Mouse (Mus musculus): Measurements from ENCODE around the gene Gpsm3.

The Gpsm3 gene

DNA sequence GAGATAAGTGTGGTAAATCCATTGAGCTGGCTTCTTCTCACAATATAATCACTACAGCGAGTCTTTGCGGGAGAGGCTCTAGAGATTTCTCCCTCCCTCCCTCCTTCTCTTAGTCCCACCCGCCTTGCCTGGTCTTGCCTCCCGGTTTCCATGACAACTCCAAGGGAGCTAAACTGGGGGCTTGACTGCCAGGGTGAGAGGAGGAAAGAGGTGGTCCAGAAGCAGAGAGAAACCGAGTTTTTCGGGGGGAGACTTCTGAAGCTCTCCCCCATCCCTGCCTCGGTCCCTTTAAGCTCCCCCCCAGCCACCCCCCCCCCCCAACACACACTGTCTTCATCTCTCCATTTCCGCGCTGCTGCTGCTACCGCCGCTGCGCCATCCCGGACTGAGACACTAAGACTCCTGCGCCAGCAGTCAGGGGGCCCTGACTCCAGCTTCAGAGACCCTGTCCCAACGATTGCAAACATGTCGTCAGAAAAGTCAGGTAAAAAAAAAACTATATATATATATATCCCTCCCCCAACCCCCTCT is 39.7 kb downstream of the Gpsm3 start, which contains the start of gene Prrt1:
TSS of gene Prrt1 (plus strand) at position 313 of the 531 bp plus-strand sequence.
- peak; percentile 35 for DNase-seq (ENCODE audit: low spot score)

DNA sequence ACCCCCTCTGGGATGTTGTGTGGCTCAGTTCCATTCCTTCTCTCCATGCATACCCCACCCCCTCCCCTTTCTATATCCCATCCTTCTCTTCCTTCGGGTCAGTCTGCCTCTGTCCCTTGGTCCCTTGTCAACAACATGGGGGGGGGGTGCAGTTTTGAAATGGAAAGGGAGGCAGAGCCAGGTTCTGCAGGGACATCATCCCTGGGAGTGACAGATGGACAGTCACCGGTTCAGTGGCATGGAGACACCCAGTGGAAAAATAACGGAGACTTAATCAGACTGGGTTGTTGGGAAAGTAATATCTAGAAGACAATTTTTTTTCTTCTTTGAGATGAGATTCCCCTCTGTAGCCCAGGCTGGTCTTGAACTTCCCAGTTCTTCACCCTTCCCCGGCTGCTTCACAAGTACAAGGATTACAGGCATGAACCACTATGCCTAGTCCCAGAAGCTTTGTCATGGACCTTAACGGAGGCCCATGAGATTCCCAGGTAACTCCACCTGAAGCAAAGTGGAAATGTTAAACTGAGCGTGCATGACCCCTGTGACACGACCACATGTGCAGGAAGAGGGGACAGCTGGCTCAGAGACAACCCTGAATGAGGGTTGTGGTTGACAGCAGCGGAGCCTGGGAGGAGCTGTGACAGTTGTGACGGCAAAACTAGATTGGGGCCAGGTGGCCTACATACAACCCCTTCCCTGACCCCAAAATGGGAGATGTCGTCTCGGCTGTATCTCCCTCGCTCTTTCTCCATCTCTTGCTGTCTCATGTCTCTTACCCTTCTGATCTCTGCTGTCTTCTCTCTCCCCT is 40.4 kb downstream of the Gpsm3 start:
- DNase-seq (ENCODE audit: low spot score), result no peak

DNA sequence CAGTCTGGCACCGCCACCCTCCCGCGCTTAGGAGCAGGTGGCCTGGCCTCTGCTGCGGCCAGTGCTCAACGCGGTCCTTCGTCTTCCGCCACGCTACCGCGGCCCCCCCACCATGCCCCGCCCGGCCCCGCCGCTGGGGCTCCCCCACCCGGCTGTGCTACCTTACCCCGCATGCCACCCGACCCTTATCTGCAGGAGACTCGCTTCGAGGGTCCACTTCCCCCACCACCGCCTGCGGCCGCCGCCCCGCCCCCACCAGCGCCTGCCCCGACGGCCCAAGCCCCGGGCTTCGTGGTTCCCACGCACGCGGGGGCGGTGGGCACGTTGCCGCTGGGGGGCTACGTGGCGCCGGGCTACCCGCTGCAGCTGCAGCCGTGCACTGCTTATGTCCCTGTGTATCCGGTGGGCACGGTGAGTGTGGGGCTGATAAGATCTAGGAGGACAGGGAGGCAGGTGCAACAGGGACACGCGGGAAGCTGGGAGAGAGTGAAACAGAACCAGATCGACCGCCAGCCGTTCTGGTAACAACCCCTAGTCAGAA is 41.2 kb downstream of the Gpsm3 start:
- DNase-seq (ENCODE audit: low spot score), result no peak

DNA sequence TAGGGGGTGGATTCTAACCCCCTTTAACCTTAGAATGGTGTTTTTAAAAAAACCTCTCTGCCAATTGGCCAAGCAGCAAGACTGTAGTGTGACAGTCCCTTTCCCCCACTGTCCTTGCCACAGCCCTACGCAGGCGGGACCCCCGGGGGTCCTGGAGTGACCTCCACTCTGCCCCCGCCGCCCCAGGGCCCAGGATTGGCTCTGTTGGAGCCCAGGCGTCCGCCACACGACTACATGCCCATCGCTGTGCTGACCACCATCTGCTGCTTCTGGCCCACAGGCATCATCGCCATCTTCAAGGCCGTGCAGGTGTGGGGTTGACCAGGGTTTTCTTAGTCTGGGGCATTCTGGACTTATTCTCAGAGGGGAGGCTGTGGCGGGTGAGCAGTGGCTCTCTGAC is 42.0 kb downstream of the Gpsm3 start:
- no peak for DNase-seq (ENCODE audit: low spot score)

DNA sequence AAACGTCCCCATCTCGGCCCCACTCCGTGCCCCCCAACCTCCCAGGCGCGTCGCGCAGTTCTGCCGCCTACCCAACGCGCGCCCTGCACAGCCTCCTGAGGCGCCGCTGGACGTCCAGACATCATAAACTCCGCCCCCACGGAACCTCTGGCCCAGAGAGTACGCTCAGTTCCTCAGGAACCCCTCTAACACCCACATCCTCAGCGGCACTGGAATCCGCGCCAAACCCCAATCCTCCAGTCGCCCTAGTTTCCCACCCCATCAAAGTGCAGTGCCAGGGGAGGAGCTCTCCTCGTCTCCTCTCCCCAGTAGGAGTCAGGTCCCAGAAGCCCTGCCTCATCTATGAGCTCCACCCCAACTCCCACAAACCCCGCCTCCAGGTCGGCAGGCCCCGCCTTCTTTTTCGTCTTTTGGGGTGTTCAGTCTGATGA is 42.7 kb downstream of the Gpsm3 start:
- no peak for DNase-seq (ENCODE audit: low spot score)

DNA sequence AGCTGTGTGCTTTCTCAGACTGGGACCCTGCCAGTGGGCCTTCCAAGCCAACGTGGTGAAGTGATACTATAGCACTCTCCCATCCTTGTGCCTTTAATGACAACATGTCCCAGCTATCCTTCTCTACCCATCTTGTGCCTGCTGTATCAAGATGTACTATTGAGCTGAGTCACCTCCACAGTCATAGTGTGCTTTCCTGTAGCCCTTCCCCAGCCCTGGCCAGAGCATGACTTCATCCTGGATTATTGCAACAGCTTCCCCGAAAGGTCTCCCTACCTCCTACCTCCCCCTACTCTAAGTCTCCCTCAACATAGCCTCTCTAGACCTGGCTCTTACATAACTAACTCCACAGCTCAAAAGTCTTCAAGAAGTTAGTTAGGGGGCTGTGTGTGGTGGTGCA is 46.1 kb downstream of the Gpsm3 start:
- no peak for DNase-seq (ENCODE audit: low spot score)

DNA sequence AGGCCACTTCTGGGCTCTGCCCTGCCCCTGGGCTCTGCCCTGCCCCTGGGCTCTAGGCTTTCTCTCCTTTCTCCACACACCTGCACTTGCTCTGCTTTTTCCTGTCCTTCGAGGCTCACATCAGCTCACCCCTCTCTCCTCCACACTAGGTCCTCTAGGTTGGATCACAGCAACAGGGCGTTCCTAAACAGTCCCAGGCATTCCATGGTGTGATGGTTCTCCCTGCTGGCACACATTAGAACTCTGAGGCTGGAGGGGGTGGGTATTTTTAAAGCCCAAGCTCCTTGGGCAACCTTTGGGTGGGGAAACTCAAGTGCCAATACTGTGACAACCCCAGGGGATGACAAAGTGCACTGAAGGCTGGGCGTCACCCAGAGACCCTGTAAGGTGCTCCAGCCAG is 47.9 kb downstream of the Gpsm3 start:
- no peak for DNase-seq (ENCODE audit: low spot score)

DNA sequence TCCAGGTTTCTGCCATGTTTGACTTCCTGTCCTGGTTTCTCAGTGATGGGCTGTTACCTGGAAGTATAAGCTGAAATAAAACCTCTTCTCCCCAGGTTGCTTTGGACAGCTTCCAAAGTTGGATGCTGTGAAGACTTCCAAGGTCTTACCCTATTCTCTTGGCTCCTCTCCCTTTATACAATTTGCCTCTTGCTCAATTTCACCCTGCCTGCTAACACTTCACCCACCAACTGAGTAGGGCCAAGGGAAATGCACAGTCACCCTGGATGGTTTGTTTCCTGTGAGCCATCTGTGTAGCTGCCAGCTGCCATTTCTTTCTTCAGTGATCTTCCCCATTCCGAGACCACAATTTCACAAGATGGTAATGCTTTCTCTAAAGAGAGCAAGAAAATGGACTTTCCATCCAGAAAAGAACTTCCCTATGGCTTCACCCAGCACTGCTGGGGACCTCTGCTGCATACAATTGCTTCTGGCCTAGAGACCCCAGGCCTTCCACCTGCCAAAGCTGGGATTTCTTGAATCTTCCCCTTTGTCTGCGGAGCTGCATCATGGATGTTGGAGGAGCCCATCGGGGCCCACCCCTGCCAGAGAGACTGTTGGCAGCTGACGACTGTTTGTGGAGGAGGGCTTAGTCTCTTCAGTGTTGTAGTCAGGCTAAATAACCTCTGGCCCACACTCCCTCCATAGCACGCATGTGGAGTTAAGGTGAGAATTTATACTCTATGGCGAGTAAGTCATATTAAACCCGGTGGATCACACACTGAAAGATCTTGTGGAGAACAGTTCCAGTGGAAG is 50.1 kb downstream of the Gpsm3 start:
- no peak for DNase-seq (ENCODE audit: low spot score)

DNA sequence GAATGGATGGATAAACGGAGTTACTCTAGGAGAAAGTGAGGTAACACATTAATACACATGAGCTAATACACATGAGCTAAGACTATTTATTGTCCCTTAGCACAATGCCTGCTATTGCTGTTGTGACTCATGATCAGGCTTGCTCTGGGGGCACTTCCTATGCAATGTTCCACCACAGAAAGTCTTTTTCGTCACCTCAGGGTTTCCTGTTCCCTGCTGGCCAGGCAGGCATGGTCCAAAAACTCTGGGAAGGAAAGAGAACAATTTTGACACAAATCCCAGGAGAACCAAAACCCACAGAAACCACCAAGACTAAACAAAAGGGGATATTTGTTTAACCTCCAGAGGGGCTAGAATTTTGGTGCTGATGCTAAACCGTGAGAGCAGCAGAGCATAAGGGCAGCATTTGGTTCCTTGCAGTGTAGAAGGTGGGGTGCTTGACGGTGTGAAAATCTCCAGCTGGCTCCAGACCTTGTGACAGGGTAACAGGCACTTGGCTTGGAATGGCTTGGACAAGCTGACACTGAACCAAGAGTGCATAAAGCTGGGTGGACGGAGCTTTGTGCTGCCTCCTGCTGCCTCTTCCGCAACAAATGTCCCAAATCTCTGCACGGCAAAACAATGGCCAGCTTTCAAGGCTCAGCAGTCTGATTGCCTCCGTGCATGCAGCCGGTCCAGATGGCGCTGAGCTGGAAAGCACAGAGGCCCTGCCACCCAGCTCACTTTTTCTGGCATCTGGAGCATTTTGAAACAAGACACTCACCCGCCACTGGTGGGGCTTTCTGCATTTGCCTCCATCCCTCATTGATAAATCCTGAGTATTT is 51.4 kb downstream of the Gpsm3 start:
- DNase-seq (ENCODE audit: low spot score), result no peak

Measured in MN1 (cell line).